Mouse (Mus musculus): ENCODE data around the gene Fam234b. TPM values are rescaled to one million over a fixed set of nuclear protein-coding genes. Genes with fewer than 3 reads are reported as not detected.

Gene Fam234b
- polyA plus RNA-seq, 1 experiment from 2014 or later, result 28.7 TPM

DNA sequence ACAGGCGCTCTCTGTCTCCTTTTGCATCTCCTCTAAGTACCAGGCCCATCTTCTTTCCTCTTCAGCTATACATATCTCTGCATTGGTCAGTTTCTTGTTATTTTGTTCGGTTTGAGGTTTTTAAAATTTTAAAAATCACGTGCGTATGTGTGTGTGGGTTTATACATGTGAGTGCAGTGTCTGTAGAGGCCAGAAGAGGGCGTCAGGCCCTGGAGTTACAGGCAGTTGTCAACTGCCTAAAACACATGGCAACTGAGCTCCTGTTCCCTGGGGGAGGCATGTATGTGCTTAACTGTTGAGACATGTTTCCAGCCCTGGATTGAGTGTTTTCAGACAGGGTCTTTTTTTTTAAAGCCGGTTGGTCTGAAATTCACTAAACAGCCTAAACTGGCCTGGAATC, 4.9 kb downstream of the Fam234b start:
- 87% methylated on average over 6 of the region's 6 CpGs for WGBS
- no peak overlapping the region for H3K4me2 ChIP-seq (replicated peaks)
- no peak overlapping the region for H3K9ac ChIP-seq
- H3K27me3 ChIP-seq, result no peaks in the 10 kb centered on the region
- H3K27ac ChIP-seq, result no peak overlapping the region
- ATAC-seq (ENCODE audit: insufficient number of reproducible peaks, insufficient read depth, low FRiP score, low TSS enrichment), result no peak
- no peaks in the 10 kb centered on the region for H3K9me3 ChIP-seq
- no peak overlapping the region for H3K4me3 ChIP-seq
- H3K4me1 ChIP-seq, result no peaks in the 10 kb centered on the region
- H3K36me3 ChIP-seq, result no peaks in the 10 kb centered on the region

DNA sequence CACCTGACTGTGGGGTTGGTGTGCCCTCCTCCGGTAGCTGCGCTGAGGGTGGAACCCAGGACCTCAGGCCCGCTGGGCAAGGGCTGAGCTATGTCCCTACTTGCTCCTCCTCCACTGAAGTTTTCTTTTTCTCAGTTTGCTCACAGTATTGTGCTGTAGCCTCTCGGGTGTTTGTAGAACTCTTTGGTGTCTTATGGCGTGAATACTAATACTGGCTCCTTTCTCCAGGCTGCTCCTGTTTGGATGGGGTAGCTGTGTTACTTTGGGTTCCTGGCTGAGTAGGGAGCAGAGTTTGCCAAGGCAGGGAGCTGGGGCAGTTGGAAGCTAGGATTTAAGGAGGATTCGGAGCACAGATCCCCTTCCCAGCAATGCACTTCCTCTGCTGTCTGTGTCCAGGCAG, 6.0 kb downstream of the Fam234b start:
- Histone ChIP-seq H3K27ac (no peak overlapping the region), H3K27me3 (no peaks in the 10 kb centered on the region), H3K9ac (no peak overlapping the region), H3K4me3 (no peak overlapping the region), H3K4me1 (no peaks in the 10 kb centered on the region), H3K4me2 (replicated peaks) (no peak overlapping the region), H3K36me3 (no peaks in the 10 kb centered on the region), H3K9me3 (no peaks in the 10 kb centered on the region)
- 72% methylated on average over 6 of the region's 6 CpGs for WGBS
- no peak for ATAC-seq (ENCODE audit: insufficient number of reproducible peaks, insufficient read depth, low FRiP score, low TSS enrichment)

DNA sequence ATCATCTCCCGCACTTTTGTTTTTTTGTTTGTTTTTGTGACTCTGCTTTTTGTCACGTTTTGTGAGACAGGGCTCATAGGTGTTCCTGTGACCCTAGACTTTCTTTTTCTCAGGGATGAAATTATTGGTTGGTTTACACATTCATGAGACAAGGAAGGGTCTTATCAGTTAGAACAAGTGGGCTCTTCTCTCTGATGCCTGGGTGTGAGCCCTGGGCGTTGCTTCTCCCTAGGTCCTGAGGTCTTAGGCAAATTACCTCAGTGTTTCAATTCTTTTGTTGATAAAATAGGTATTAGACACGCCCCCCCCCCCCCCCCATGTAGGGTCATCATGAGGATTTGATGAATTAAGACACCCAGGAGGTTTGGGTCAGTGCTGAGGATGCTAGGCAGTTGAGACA, 7.1 kb downstream of the Fam234b start:
- H3K36me3 ChIP-seq, result no peaks in the 10 kb centered on the region; the same call in 1 of the 2 replicates
- WGBS, result 68% methylated on average over 4 of the region's 4 CpGs
- ATAC-seq (ENCODE audit: insufficient number of reproducible peaks, insufficient read depth, low FRiP score, low TSS enrichment), result no peak

DNA sequence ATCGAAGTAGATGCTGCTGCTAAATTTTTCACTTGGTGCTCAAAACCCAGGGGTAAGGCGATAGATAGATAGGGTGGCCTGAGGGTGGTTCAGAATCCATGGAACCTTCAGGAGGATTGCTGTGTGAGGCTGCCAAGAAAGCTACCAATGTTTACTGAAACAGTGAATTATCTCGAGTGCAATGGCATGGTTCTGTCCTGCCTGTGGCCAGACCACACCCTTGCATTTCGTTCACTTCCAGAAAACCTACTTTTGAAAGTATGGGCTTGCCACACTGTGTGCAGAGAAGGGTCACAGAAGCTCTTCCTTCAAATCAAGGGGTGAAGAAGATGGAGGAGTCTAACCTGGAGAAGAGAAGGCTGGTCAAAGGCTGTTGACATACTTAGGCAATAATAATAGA, 8.0 kb downstream of the Fam234b start:
- ATAC-seq (ENCODE audit: insufficient number of reproducible peaks, insufficient read depth, low FRiP score, low TSS enrichment), result no peak
- no peak overlapping the region for H3K9ac ChIP-seq
- no peak overlapping the region for H3K27ac ChIP-seq
- no peak overlapping the region for H3K4me2 ChIP-seq (replicated peaks)
- no peaks in the 10 kb centered on the region for H3K9me3 ChIP-seq
- no peaks in the 10 kb centered on the region for H3K27me3 ChIP-seq
- no peaks in the 10 kb centered on the region; the same call in 1 of the 2 replicates for H3K36me3 ChIP-seq
- no peaks in the 10 kb centered on the region for H3K4me1 ChIP-seq
- 88% methylated on average over 4 of the region's 4 CpGs for WGBS
- H3K4me3 ChIP-seq, result no peak overlapping the region

More for the DNA sequence above, 7.1 kb downstream of the Fam234b start:
- Histone ChIP-seq H3K4me2 (replicated peaks) (no peak overlapping the region), H3K9ac (no peak overlapping the region), H3K27me3 (no peaks in the 10 kb centered on the region), H3K4me3 (no peak overlapping the region), H3K9me3 (no peaks in the 10 kb centered on the region), H3K27ac (no peak overlapping the region), H3K4me1 (no peaks in the 10 kb centered on the region)

DNA sequence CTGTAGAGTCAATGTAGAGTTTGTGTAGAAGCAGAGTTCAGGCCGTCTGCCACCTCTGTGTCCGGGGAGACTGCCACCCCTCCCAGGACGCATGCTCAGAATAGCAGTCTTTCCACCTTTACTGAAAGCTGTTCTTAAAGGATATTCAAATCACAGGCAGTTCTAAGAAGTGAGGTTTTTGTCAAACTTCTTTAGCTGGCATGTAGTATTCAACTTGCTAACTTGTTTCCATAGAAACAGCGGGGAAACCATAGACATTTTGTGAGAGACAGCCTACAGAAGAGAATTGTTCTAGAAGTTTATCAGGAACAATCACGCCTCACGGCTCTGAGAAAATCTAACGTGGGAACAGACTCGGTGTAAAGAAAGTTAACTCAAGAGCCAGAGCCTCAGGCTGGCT, 9.1 kb downstream of the Fam234b start:
- H3K9me3 ChIP-seq, result no peaks in the 10 kb centered on the region
- no peak for ATAC-seq (ENCODE audit: insufficient number of reproducible peaks, insufficient read depth, low FRiP score, low TSS enrichment)
- H3K4me1 ChIP-seq, result no peaks in the 10 kb centered on the region
- no peaks in the 10 kb centered on the region; the same call in 1 of the 2 replicates for H3K36me3 ChIP-seq
- no peak overlapping the region for H3K27ac ChIP-seq
- no peaks in the 10 kb centered on the region for H3K27me3 ChIP-seq
- 86% methylated on average over 8 of the region's 8 CpGs for WGBS
- H3K4me3 ChIP-seq, result no peak overlapping the region
- H3K9ac ChIP-seq, result no peak overlapping the region
- H3K4me2 ChIP-seq (replicated peaks), result no peak overlapping the region

DNA sequence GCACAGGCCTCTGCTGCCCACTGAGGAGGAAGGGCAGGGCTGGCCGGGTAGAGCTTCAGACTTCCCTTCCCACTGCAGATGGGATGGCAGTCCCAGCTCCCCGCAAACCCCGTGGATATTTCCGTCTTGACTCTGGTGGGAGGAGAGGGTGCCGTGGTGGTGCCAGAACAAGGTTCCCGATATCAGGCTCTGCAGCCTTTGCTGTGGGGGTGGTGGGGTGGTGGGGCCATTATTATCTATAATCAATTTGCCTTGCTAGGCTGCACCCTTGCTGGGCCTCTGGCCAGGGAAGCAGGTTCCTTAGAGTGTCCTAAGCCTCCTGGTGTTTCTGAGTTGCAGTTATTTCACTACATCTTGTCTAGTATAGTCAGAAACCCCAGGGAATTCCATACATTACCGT, 13.4 kb downstream of the Fam234b start:
- 79% methylated on average over 7 of the region's 7 CpGs for WGBS
- Histone ChIP-seq H3K4me2 (replicated peaks) (no peak overlapping the region), H3K9me3 (no peaks in the 10 kb centered on the region), H3K4me3 (no peak overlapping the region), H3K36me3 (peaks cover 9% of the 10 kb centered on the region), H3K4me1 (no peaks in the 10 kb centered on the region), H3K27me3 (no peaks in the 10 kb centered on the region), H3K27ac (no peak overlapping the region), H3K9ac (no peak overlapping the region)
- ATAC-seq (ENCODE audit: insufficient number of reproducible peaks, insufficient read depth, low FRiP score, low TSS enrichment), result no peak

DNA sequence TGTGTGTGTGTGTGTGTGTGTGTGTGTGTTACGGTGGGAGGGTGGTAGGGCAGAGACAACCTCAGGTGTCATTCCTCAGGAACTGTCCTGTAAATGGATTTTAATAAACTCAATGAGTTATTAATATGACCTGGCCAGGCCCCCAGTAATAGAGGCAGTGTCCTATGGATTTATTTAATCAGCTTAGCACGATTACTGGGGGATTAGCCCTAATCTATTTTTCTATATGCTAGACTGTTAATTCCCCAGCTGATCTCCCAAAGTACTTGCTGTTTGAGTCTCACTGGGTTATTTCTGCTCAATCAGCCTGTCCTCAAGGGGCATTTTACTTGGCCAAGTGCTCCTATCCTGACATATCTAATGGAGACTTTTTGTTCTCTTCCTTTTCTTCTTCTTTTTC, 14.9 kb downstream of the Fam234b start:
- no peaks in the 10 kb centered on the region for H3K9me3 ChIP-seq
- WGBS, result 68% methylated on average over 1 of the region's 2 CpGs
- no peak overlapping the region for H3K4me3 ChIP-seq
- H3K27ac ChIP-seq, result no peak overlapping the region
- no peaks in the 10 kb centered on the region for H3K27me3 ChIP-seq
- no peak overlapping the region for H3K9ac ChIP-seq
- no peak overlapping the region for H3K4me2 ChIP-seq (replicated peaks)
- no peaks in the 10 kb centered on the region for H3K4me1 ChIP-seq
- ATAC-seq (ENCODE audit: insufficient number of reproducible peaks, insufficient read depth, low FRiP score, low TSS enrichment), result no peak
- peaks cover 9% of the 10 kb centered on the region for H3K36me3 ChIP-seq

DNA sequence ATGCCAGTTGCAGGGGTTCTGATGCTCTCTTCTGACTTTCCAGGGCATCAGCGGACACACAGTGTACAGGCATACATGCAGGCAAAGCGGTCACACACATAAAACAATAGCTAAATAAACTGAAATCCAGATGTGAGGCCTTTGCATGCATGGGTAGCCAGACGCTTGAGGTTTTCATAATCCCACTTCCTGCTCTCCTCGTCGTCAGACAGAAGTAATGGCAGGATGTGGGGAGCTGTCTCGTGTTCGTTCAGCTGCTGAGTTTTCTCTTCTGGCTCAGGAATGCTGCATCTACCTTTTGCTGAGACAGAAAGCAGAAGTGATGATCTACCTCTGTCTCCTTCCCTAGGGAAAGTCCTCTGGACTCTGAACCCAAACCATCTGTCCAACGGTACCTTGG, 20.6 kb downstream of the Fam234b start:
- no peaks in the 10 kb centered on the region for H3K27me3 ChIP-seq
- peaks cover 6% of the 10 kb centered on the region; the same call in 1 of the 2 replicates for H3K4me1 ChIP-seq
- no peak overlapping the region for H3K4me2 ChIP-seq (replicated peaks)
- no peaks in the 10 kb centered on the region for H3K9me3 ChIP-seq
- no peak for ATAC-seq (ENCODE audit: insufficient number of reproducible peaks, insufficient read depth, low FRiP score, low TSS enrichment)
- H3K9ac ChIP-seq, result no peak overlapping the region
- 60% methylated on average over 8 of the region's 8 CpGs for WGBS
- 0 out of 2 replicates have a peak overlapping the region, but pooled peaks have one; percentile 30 for H3K27ac ChIP-seq
- H3K36me3 ChIP-seq, result peaks cover 18% of the 10 kb centered on the region
- no peak overlapping the region for H3K4me3 ChIP-seq

DNA sequence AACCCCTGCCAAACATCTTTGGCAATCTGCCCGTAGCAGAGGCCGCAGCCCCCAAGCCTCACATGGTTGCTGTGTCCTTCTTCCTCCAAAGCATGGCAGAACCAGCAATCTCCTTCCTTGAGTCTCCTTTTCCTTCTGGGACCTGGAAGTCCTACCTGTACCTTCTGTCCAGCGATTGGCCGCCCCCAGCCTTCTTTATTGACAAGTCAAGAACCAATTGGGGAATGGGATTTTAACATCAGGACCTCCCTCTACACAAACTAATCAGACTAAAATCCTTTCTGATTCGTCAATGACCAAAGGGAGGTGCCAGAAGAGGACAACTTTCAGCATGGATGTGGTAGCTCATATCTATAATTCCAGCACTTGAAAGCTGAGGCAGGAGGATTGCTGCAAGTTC, 22.1 kb downstream of the Fam234b start:
- ATAC-seq (ENCODE audit: insufficient number of reproducible peaks, insufficient read depth, low FRiP score, low TSS enrichment), result no peak
- Histone ChIP-seq H3K4me1 (peaks cover 14% of the 10 kb centered on the region), H3K4me2 (replicated peaks) (no peak overlapping the region), H3K27ac (no peak overlapping the region), H3K27me3 (no peaks in the 10 kb centered on the region), H3K4me3 (no peak overlapping the region), H3K9ac (no peak overlapping the region), H3K36me3 (peaks cover 9% of the 10 kb centered on the region; the same call in 1 of the 2 replicates), H3K9me3 (no peaks in the 10 kb centered on the region)
- 80% methylated on average over 5 of the region's 5 CpGs for WGBS

DNA sequence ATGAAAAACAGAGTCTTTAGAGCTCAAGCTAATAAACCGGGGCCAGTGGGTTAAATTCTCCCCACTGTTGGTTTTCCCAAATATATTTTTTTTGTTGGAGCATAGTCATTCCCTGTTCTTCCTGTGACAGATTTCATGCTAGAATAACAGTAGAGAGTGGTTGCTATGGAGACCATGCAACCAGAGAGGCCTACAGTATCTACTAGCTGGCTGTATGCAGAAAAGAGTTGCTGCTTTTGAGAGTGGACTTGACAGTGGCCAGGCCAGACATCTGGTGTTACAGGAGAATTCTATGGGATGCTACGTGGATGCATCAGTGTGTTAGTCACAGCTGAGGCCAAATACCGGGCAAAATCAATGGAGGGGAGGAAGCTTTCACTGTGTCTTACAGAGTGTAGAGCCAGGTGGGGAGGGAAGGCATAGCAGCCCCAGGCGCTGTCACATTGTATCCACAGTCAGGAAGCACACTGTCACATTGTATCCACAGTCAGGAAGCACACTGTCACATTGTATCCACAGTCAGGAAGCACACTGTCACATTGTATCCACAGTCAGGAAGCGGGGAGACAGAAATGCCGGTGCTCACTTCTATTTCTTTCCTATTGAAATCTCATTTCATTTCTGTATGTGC, 26.1 kb downstream of the Fam234b start:
- Histone ChIP-seq H3K27me3 (no peaks in the 10 kb centered on the region), H3K36me3 (0 out of 2 replicates have a peak, but pooled peaks cover 9% of the 10 kb centered on the region), H3K4me2 (replicated peaks) (no peak overlapping the region), H3K27ac (peak overlapping the region; percentile 57; the same call in 1 of the 2 replicates), H3K9ac (no peak overlapping the region), H3K4me3 (no peak overlapping the region), H3K4me1 (peaks cover 12% of the 10 kb centered on the region), H3K9me3 (no peaks in the 10 kb centered on the region)
- ATAC-seq (ENCODE audit: insufficient number of reproducible peaks, insufficient read depth, low FRiP score, low TSS enrichment), result no peak
- 52% methylated on average over 6 of the region's 6 CpGs for WGBS

DNA sequence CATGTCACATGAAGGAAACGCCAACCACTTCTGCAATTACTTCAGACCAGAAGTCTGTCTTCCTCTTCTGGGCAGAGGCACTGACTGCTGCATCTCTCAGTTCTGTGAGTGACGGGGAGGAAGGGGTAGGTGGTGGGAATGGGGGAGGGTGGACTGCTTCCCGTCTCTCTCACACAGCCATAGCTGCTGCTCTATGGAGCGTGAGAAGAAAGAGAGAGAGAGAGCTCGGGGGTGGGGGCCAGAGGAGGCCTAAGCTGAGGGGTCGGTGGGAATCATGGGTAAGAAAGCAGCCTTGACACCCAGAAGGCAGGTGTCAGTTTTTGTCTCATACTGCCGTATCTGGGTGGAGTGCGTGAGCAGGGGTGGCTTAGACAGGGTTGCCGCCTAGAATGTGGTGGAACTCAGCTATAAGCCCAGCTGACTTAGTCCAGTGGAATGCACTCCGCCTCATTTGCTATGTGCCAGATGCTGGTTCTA, 30.7 kb downstream of the Fam234b start:
- Histone ChIP-seq H3K9me3 (no peaks in the 10 kb centered on the region), H3K4me3 (no peak overlapping the region), H3K4me2 (replicated peaks) (no peak overlapping the region), H3K4me1 (peaks cover 8% of the 10 kb centered on the region), H3K27me3 (no peaks in the 10 kb centered on the region), H3K9ac (no peak overlapping the region), H3K36me3 (0 out of 2 replicates have a peak, but pooled peaks cover 6% of the 10 kb centered on the region), H3K27ac (no peak overlapping the region)
- WGBS, result 51% methylated on average over 10 of the region's 10 CpGs
- no peak for ATAC-seq (ENCODE audit: insufficient number of reproducible peaks, insufficient read depth, low FRiP score, low TSS enrichment)

DNA sequence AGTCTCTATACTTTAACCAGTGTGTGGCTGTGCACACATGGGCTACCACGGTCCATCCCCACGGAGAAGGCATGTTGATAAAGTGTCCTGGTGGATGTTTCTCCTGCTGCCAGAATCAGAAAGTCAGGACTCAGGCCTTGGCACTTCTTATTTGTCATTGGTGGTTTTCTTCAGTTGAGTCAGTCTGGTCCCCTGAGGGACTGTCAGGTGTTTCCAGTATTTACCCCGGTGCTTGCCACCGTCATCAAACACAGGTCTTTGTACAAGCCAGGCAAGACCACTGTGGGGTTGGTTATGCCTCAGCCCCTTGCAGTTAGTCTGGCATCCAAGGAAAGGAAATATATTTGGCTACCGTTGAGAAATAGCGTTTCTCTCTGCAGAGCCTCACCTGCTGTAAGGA, 32.8 kb downstream of the Fam234b start:
- ATAC-seq (ENCODE audit: insufficient number of reproducible peaks, insufficient read depth, low FRiP score, low TSS enrichment), result no peak
- Histone ChIP-seq H3K36me3 (peaks cover 10% of the 10 kb centered on the region; the same call in 1 of the 2 replicates), H3K4me3 (no peak overlapping the region)

More for the DNA sequence above, 32.8 kb downstream of the Fam234b start:
- no peaks in the 10 kb centered on the region for H3K27me3 ChIP-seq
- H3K4me2 ChIP-seq (replicated peaks), result no peak overlapping the region
- no peak overlapping the region for H3K9ac ChIP-seq
- no peaks in the 10 kb centered on the region for H3K9me3 ChIP-seq
- H3K27ac ChIP-seq, result no peak overlapping the region
- 87% methylated on average over 6 of the region's 6 CpGs for WGBS
- 0 out of 2 replicates have a peak, but pooled peaks cover 2% of the 10 kb centered on the region for H3K4me1 ChIP-seq
